Mouse (Mus musculus): Measurements from ENCODE around the gene Gucd1.

GRCm38 (mm10) chr10:75412114-75413103, 105.4 kb downstream of the Gucd1 start:
- TF ChIP-seq CTCF (IDR thresholded peaks at IDR 0.05; ENCODE audit: low read depth, low read length) = no peak
- TF ChIP-seq POLR2A (IDR thresholded peaks at IDR 0.05; ENCODE audit: extremely low read depth, insufficient read depth, low read length) = no peak

All from liver, adult 2 months (tissue).